Mouse (Mus musculus): ENCODE results near the gene Wdr89.
"Not testable (repeated sequence)": the region's sequence is repeated elsewhere in the genome, so short reads cannot be mapped to it uniquely, and the experiment has no call there.

Gene Wdr89

GRCm38 (mm10) chr12:75669258-75670106 is at the start of gene Wdr89:
Gene Wdr89, minus strand, starts transcription at chr12:75669537.
- peak; percentile 99 for DNase-seq

GRCm38 (mm10) chr12:75713596-75713995 is 44.3 kb upstream of the Wdr89 start:
- no peak for DNase-seq

- DNase-seq = not testable (repeated sequence)
Observed at GRCm38 (mm10) chr12:75712905-75713304, 43.6 kb upstream of the Wdr89 start.

- DNase-seq = no peak
Observed at GRCm38 (mm10) chr12:75710596-75711376, 41.4 kb upstream of the Wdr89 start.

GRCm38 (mm10) chr12:75709506-75709905 is 40.2 kb upstream of the Wdr89 start:
- no peak for DNase-seq

- no peak for DNase-seq
Observed at GRCm38 (mm10) chr12:75706670-75707069, 37.3 kb upstream of the Wdr89 start.

GRCm38 (mm10) chr12:75702739-75703122 is 33.4 kb upstream of the Wdr89 start:
- DNase-seq = no peak

- DNase-seq = no peak
Observed at GRCm38 (mm10) chr12:75702084-75702738, 32.9 kb upstream of the Wdr89 start.

GRCm38 (mm10) chr12:75701173-75702083 is 32.1 kb upstream of the Wdr89 start:
- DNase-seq = no peak

- DNase-seq = no peak
Observed at GRCm38 (mm10) chr12:75698692-75699091, 29.4 kb upstream of the Wdr89 start.

GRCm38 (mm10) chr12:75695845-75696244 is 26.5 kb upstream of the Wdr89 start:
- DNase-seq = not testable (repeated sequence)

- DNase-seq = no peak
Observed at GRCm38 (mm10) chr12:75689003-75689402, 19.7 kb upstream of the Wdr89 start.

- DNase-seq = no peak
Observed at GRCm38 (mm10) chr12:75687314-75687713, 18.0 kb upstream of the Wdr89 start.

- not testable (repeated sequence) for DNase-seq
Observed at GRCm38 (mm10) chr12:75684026-75684425, 14.7 kb upstream of the Wdr89 start.

- no peak for DNase-seq
Observed at GRCm38 (mm10) chr12:75683598-75683997, 14.3 kb upstream of the Wdr89 start.

- no peak for DNase-seq
Observed at GRCm38 (mm10) chr12:75682842-75683241, 13.5 kb upstream of the Wdr89 start.

- no peak for DNase-seq
Observed at GRCm38 (mm10) chr12:75681101-75681500, 11.8 kb upstream of the Wdr89 start.

GRCm38 (mm10) chr12:75678393-75678792 is 9.1 kb upstream of the Wdr89 start:
- DNase-seq = no peak

GRCm38 (mm10) chr12:75672630-75673029 is 3.3 kb upstream of the Wdr89 start:
- no peak for DNase-seq

- DNase-seq = no peak
Observed at GRCm38 (mm10) chr12:75671759-75672315, 2.5 kb upstream of the Wdr89 start.

GRCm38 (mm10) chr12:75670611-75671010 is 1.3 kb upstream of the Wdr89 start:
- no peak for DNase-seq

GRCm38 (mm10) chr12:75668916-75669257 is 450 bp downstream of the Wdr89 start:
- DNase-seq = no peak

All from lung, postnatal 14 days (tissue).